Mouse (Mus musculus) left cerebral cortex, adult 2 months (tissue): ENCODE measurements around the gene Dppa2. TPM values are rescaled to one million over a fixed set of nuclear protein-coding genes. Genes with fewer than 3 reads are reported as not detected.
"Not testable (repeated sequence)": the region's sequence is repeated elsewhere in the genome, so short reads cannot be mapped to it uniquely, and the experiment has no call there.

Source experiments
- DNase-seq, 2 experiments: peaks; one replicate each; pipeline ENCODE4 v3.0.0; 2021 to 2022; ENCODE audit warnings: low spot score in 2 of 2, mixed read lengths in 1 of 2; ENCODE audit errors: extremely low spot score in 1 of 2
- H3K27ac ChIP-seq: fragments of 200-600 bp; 2 replicates; pipeline ENCODE4 v1.8.1; 2022
- H3K4me3 ChIP-seq: fragments of 200-600 bp; 2 replicates; pipeline ENCODE4 v1.8.1; 2022
- CTCF ChIP-seq: fragments of 200-600 bp; IDR thresholded peaks from 2 replicates; pipeline ENCODE4 v1.8.1; 2022; ENCODE audit warnings: antibody characterized with exemption, mild to moderate bottlenecking, moderate library complexity
- intact Hi-C: fragments of 180-260 bp; cut with DNase I; formaldehyde crosslinking; loops from one replicate; pipeline ENCODE4 v1.15.1; 2025
- long read RNA-seq, 2 experiments: library from polyadenylated mRNA; stranded (forward); transcript quantifications; one replicate each; pipeline ENCODE4 v2.0.0; 2021; ENCODE audit warnings: borderline mapping rate in 2 of 2
- total RNA-seq, 2 experiments: library from RNA; stranded (reverse); gene quantifications; 2 replicates each; pipeline ENCODE4 v1.2.3; 2021

The Dppa2 gene
- not detected for total RNA-seq
- long read RNA-seq, experiment 1 = 0 reads
- long read RNA-seq, experiment 2 = 0 reads

DNA sequence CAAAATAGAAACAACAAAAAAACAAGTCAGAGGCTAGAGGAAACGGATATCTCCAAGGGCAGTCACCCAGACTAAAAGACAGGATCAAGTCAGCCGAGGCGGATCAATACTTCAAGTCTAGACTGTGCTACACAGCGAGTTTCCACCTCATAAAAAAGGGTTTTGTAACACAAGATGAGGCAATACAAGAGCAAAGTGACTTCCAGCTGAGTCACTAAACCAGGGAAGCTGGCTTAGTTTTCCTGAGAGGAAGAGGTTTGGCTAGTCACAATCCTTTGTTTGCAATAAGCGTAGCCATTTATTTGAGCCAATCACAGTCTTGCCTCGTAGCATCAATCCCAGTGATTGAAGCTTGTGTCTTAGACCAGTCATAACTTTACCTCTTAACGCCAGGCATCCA is at the start of gene Dppa2:
TSS of gene Dppa2 (plus strand) at position 400 of the 400 bp plus-strand sequence.
- Histone ChIP-seq H3K4me3 (no peak within 1 kb of the TSS), H3K27ac (no peak within 1 kb of the TSS)
- intact Hi-C loops = no loop called here
- no peak for DNase-seq
- no peak for TF ChIP-seq CTCF

- intact Hi-C loops = no loop called here
- no peak for DNase-seq
- no peak overlapping the region for H3K27ac ChIP-seq
- no peak overlapping the region for H3K4me3 ChIP-seq
- TF ChIP-seq CTCF = no peak
Observed at GRCm38 (mm10) chr16:48254584-48254983, 49.1 kb upstream of the Dppa2 start.

DNA sequence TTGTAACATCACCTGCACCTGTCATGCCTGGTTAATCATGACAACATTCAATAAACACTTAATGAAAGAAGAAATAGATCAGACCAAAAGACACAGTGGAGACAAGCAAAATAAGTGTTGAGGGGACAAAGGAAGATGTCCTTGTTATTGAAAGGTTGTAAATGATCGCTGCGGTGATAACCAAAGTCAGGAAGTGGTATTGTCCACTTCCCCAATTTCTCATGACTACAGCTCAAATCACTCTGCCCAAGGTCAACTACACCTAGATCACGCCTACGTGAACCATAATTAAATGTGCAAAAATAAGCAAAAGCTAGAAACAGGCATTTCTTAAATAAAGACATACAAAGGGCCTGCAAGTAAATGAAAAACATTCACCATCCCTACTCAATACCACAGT is 44.2 kb upstream of the Dppa2 start:
- DNase-seq = no peak
- Histone ChIP-seq H3K27ac (no peak overlapping the region), H3K4me3 (no peak overlapping the region)
- no peak for TF ChIP-seq CTCF
- intact Hi-C loops = no loop called here

- Histone ChIP-seq H3K4me3 (no peak overlapping the region), H3K27ac (no peak overlapping the region)
- DNase-seq = no peak
- intact Hi-C loops = no loop called here
- TF ChIP-seq CTCF = no peak; the same call in 1 of the 2 replicates
Observed at GRCm38 (mm10) chr16:48262901-48263300, 40.8 kb upstream of the Dppa2 start.

GRCm38 (mm10) chr16:48265856-48266255 is 37.9 kb upstream of the Dppa2 start:
- H3K27ac ChIP-seq = no peak overlapping the region
- TF ChIP-seq CTCF = no peak
- H3K4me3 ChIP-seq = no peak overlapping the region
- intact Hi-C loops = no loop called here
- DNase-seq = no peak

DNA sequence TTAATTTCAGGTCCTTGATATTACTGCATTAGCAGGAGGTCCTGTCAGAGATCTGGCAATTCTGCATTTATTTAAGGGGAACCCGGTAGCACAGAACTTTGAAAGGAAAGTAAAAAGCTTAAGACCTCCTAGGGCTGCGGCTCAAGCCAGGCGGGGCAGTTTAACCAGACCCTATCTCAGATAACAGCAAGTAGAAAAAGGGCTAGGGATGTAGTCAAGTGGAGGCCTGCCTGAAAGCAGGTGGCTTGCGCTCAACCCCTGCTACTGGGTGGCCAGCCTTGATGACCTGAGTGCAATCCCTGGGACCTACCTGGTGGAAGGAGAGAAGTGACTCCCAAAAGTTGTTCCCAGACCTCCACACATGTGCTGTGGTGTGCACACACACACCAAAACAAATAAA is 26.8 kb upstream of the Dppa2 start:
- intact Hi-C loops = no loop called here
- no peak for TF ChIP-seq CTCF

GRCm38 (mm10) chr16:48280883-48281282 is 22.8 kb upstream of the Dppa2 start:
- intact Hi-C loops = no loop called here
- Histone ChIP-seq H3K4me3 (no peak overlapping the region), H3K27ac (no peak overlapping the region)
- TF ChIP-seq CTCF = no peak
- DNase-seq = no peak

More for the DNA sequence above, 26.8 kb upstream of the Dppa2 start:
- H3K4me3 ChIP-seq = no peak overlapping the region
- DNase-seq = no peak
- no peak overlapping the region for H3K27ac ChIP-seq

- TF ChIP-seq CTCF = no peak
- Histone ChIP-seq H3K4me3 (no peak overlapping the region), H3K27ac (no peak overlapping the region)
- no peak for DNase-seq
- intact Hi-C loops = no loop called here
Observed at GRCm38 (mm10) chr16:48282801-48283200, 20.9 kb upstream of the Dppa2 start.

DNA sequence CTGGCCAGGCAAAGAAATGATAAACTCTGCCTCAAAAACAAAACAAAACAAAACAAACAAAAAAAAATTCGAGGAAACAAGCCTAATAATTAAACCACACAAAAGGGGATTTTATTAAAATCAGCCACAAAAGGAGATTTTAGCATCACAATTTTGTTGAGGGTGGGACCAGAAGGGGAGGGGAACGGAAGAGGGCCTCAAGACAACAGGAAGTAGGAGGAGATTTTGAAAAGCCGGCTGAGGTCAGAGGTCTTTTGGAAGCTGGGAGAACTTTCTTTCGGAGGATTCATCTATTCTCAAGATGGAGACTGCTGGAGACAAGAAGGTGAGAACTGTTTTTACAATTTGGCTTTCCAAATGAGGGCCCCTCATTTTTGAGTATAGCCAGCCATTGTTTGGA is 20.2 kb upstream of the Dppa2 start, which contains the start of gene Dppa4:
TSS of gene Dppa4 (plus strand) at position 217 of the 400 bp plus-strand sequence.
- no peak for DNase-seq
- no peak for TF ChIP-seq CTCF
- Histone ChIP-seq H3K27ac (no peak within 1 kb of the TSS), H3K4me3 (no peak within 1 kb of the TSS)
- intact Hi-C loops = no loop called here

DNA sequence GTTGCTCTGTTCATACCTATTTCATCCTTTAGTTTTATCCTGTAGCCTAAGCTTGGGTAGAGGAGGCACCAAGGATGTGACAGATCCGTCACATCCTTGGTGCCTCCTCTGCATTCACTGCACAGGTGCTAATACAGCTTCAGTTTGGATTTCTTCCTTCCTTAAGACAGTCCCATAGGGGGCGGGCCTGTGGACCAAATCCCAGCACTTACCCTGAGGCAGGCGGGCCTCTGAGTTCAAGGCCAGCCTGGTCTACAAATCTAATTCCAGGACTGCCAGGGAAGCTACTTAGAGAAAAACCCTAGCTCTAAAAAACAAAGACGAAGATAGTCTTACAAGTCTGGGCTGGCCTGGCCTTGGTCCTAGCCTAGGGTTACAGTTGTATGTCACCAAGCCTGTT is 18.2 kb upstream of the Dppa2 start:
- intact Hi-C loops = no loop called here
- Histone ChIP-seq H3K4me3 (no peak overlapping the region), H3K27ac (no peak overlapping the region)
- no peak for DNase-seq
- no peak for TF ChIP-seq CTCF

- no peak for DNase-seq
- Histone ChIP-seq H3K27ac (no peak overlapping the region), H3K4me3 (no peak overlapping the region)
- intact Hi-C loops = no loop called here
- no peak for TF ChIP-seq CTCF
Observed at GRCm38 (mm10) chr16:48297384-48298136, 6.1 kb upstream of the Dppa2 start.

- no peak for DNase-seq
- TF ChIP-seq CTCF = no peak
Observed at GRCm38 (mm10) chr16:48299884-48300283, 3.8 kb upstream of the Dppa2 start.

GRCm38 (mm10) chr16:48303983-48304382 is 275 bp downstream of the Dppa2 start:
- intact Hi-C loops = no loop called here
- no peak for TF ChIP-seq CTCF
- no peak overlapping the region for H3K4me3 ChIP-seq
- no peak overlapping the region for H3K27ac ChIP-seq
- DNase-seq = no peak

More at GRCm38 (mm10) chr16:48299884-48300283, 3.8 kb upstream of the Dppa2 start:
- no peak overlapping the region for H3K4me3 ChIP-seq
- intact Hi-C loops = no loop called here
- H3K27ac ChIP-seq = no peak overlapping the region

DNA sequence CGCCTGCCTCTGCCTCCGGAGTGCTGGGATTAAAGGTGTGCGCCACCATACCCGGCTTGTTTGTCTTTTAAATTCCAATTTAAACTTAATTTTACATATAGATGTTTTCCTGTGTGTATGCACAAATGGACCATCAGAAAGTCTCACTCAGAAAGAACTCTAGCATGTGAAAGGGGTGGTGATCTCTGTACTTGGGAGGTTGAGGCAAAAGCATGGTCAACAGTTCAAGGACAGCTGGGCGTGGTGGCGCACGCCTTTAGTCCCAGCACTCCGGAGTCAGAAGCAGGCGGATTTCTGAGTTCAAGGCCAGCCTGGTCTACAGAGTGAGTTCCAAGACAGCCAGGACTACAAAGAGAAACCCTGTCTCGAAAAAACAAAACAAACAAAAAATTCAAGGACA is 5.2 kb downstream of the Dppa2 start:
- DNase-seq, intact Hi-C loops, H3K4me3 ChIP-seq, H3K27ac ChIP-seq: not testable (repeated sequence)
